Mouse (Mus musculus): Measurements from ENCODE around the gene Arhgap17. TPM values are rescaled to one million over a fixed set of nuclear protein-coding genes. Genes with fewer than 3 reads are reported as not detected.

Gene Arhgap17
- polyA plus RNA-seq, 1 experiment from 2014 or later: 12.0 TPM

- Histone ChIP-seq H3K27ac (replicated peaks; ENCODE audit: low read depth, low read length) (no peak overlapping the region), H3K4me2 (ENCODE audit: low read length) (no peak overlapping the region), H3K4me1 (ENCODE audit: control insufficient read depth, insufficient read depth, low read length) (no peaks in the 10 kb centered on the region), H3K4me3 (replicated peaks; ENCODE audit: low read depth, low read length) (no peak overlapping the region), H3K36me3 (ENCODE audit: control insufficient read depth, insufficient read depth, low read length) (no peaks in the 10 kb centered on the region), H3K27me3 (ENCODE audit: control insufficient read depth, insufficient read depth, low read length) (no peaks in the 10 kb centered on the region), H3K9ac (replicated peaks; ENCODE audit: low read length) (no peak overlapping the region), H3K9me3 (ENCODE audit: control insufficient read depth, low read length) (no peaks in the 10 kb centered on the region)
- 91% methylated on average over 5 of the region's 5 CpGs for WGBS
- no peak for ATAC-seq (ENCODE audit: low FRiP score, low TSS enrichment)
- DNase-seq: no peak
These were observed 15.3 kb downstream of the Arhgap17 start for GRCm38 (mm10) chr7:123354392-123354791.

DNA sequence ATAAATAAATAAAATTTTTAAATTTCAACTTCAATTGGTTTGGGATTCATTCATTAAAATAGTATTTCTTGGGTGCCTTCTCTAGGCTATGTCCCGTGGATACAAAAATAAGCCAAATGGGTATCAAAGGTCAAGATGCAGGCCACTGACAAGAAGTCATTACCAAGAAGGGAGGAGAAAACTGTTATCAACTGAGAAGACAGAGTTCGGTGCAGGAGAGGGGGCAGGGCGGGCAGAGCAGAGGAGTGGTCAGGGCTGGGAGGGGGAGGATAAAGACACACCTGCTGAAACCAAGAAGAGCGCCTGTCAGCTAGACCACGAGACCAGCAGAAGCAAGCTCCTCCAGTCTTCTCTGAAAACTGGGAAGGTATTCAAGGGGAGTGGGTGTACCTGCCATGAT, 15.8 kb downstream of the Arhgap17 start:
- Histone ChIP-seq H3K4me1 (ENCODE audit: control insufficient read depth, insufficient read depth, low read length) (no peaks in the 10 kb centered on the region), H3K27me3 (ENCODE audit: control insufficient read depth, insufficient read depth, low read length) (no peaks in the 10 kb centered on the region), H3K9me3 (ENCODE audit: control insufficient read depth, low read length) (no peaks in the 10 kb centered on the region), H3K4me2 (ENCODE audit: low read length) (no peak overlapping the region), H3K27ac (replicated peaks; ENCODE audit: low read depth, low read length) (no peak overlapping the region), H3K4me3 (replicated peaks; ENCODE audit: low read depth, low read length) (no peak overlapping the region), H3K36me3 (ENCODE audit: control insufficient read depth, insufficient read depth, low read length) (no peaks in the 10 kb centered on the region), H3K9ac (replicated peaks; ENCODE audit: low read length) (no peak overlapping the region)
- no peak for DNase-seq
- ATAC-seq (ENCODE audit: low FRiP score, low TSS enrichment): no peak
- WGBS: 84% methylated on average over 5 of the region's 5 CpGs

DNA sequence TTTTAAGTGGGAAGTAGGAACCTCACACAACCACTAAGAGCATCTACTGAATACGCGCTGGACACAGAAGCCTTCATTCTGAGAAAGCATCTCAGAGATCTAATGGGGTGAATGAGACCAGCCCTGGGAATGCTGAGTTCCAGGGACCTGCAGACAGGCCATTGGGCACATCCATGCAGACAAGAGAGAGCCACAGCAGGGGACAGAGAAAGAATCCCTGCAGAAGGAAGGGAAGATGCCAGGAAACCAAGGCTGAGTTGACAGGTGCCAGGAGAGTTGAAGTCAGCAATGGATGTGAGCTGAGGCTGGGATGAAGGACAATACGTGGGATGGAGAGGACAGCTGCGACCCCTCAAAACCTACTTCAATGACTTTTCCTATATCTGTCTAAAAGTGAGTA, 16.6 kb downstream of the Arhgap17 start:
- Histone ChIP-seq H3K4me2 (ENCODE audit: low read length) (no peak overlapping the region), H3K4me3 (replicated peaks; ENCODE audit: low read depth, low read length) (no peak overlapping the region), H3K4me1 (ENCODE audit: control insufficient read depth, insufficient read depth, low read length) (no peaks in the 10 kb centered on the region), H3K9me3 (ENCODE audit: control insufficient read depth, low read length) (no peaks in the 10 kb centered on the region), H3K9ac (replicated peaks; ENCODE audit: low read length) (no peak overlapping the region), H3K36me3 (ENCODE audit: control insufficient read depth, insufficient read depth, low read length) (no peaks in the 10 kb centered on the region), H3K27ac (replicated peaks; ENCODE audit: low read depth, low read length) (no peak overlapping the region), H3K27me3 (ENCODE audit: control insufficient read depth, insufficient read depth, low read length) (no peaks in the 10 kb centered on the region)
- ATAC-seq (ENCODE audit: low FRiP score, low TSS enrichment) (no peak), DNase-seq (no peak)
- WGBS: 98% methylated on average over 4 of the region's 4 CpGs

- Histone ChIP-seq H3K4me2 (ENCODE audit: low read length) (no peak overlapping the region), H3K36me3 (ENCODE audit: control insufficient read depth, insufficient read depth, low read length) (no peaks in the 10 kb centered on the region), H3K4me1 (ENCODE audit: control insufficient read depth, insufficient read depth, low read length) (no peaks in the 10 kb centered on the region), H3K9ac (replicated peaks; ENCODE audit: low read length) (no peak overlapping the region), H3K9me3 (ENCODE audit: control insufficient read depth, low read length) (no peaks in the 10 kb centered on the region), H3K27me3 (ENCODE audit: control insufficient read depth, insufficient read depth, low read length) (no peaks in the 10 kb centered on the region), H3K27ac (replicated peaks; ENCODE audit: low read depth, low read length) (no peak overlapping the region), H3K4me3 (replicated peaks; ENCODE audit: low read depth, low read length) (no peak overlapping the region)
- ATAC-seq (ENCODE audit: low FRiP score, low TSS enrichment): no peak
- WGBS: 77% methylated on average over 2 of the region's 2 CpGs
- no peak for DNase-seq
These were observed 19.5 kb downstream of the Arhgap17 start for GRCm38 (mm10) chr7:123350243-123350642.

- ATAC-seq (ENCODE audit: low FRiP score, low TSS enrichment): no peak
- no peak overlapping the region for H3K27ac ChIP-seq (replicated peaks; ENCODE audit: low read depth, low read length)
- H3K4me1 ChIP-seq (ENCODE audit: control insufficient read depth, insufficient read depth, low read length): no peaks in the 10 kb centered on the region
- no peak overlapping the region for H3K9ac ChIP-seq (replicated peaks; ENCODE audit: low read length)
- H3K9me3 ChIP-seq (ENCODE audit: control insufficient read depth, low read length): no peaks in the 10 kb centered on the region
- no peak overlapping the region for H3K4me3 ChIP-seq (replicated peaks; ENCODE audit: low read depth, low read length)
- WGBS: 72% methylated on average over 11 of the region's 11 CpGs
- no peak for DNase-seq
- H3K36me3 ChIP-seq (ENCODE audit: control insufficient read depth, insufficient read depth, low read length): no peaks in the 10 kb centered on the region
- H3K4me2 ChIP-seq (ENCODE audit: low read length): no peak overlapping the region
- no peaks in the 10 kb centered on the region for H3K27me3 ChIP-seq (ENCODE audit: control insufficient read depth, insufficient read depth, low read length)
These were observed 19.9 kb downstream of the Arhgap17 start for GRCm38 (mm10) chr7:123349813-123350212.

- H3K36me3 ChIP-seq (ENCODE audit: control insufficient read depth, insufficient read depth, low read length): no peaks in the 10 kb centered on the region
- H3K4me3 ChIP-seq (replicated peaks; ENCODE audit: low read depth, low read length): no peak overlapping the region
- H3K9me3 ChIP-seq (ENCODE audit: control insufficient read depth, low read length): no peaks in the 10 kb centered on the region
- ATAC-seq (ENCODE audit: low FRiP score, low TSS enrichment): no peak
- DNase-seq: no peak
- WGBS: 89% methylated on average over 7 of the region's 7 CpGs
- H3K4me1 ChIP-seq (ENCODE audit: control insufficient read depth, insufficient read depth, low read length): no peaks in the 10 kb centered on the region
- H3K27ac ChIP-seq (replicated peaks; ENCODE audit: low read depth, low read length): no peak overlapping the region
- no peak overlapping the region for H3K9ac ChIP-seq (replicated peaks; ENCODE audit: low read length)
- no peak overlapping the region for H3K4me2 ChIP-seq (ENCODE audit: low read length)
- no peaks in the 10 kb centered on the region for H3K27me3 ChIP-seq (ENCODE audit: control insufficient read depth, insufficient read depth, low read length)
These were observed 23.0 kb downstream of the Arhgap17 start for GRCm38 (mm10) chr7:123346631-123347290.

GRCm38 (mm10) chr7:123345041-123345544, 24.6 kb downstream of the Arhgap17 start:
- Histone ChIP-seq H3K4me3 (replicated peaks; ENCODE audit: low read depth, low read length) (no peak overlapping the region), H3K36me3 (ENCODE audit: control insufficient read depth, insufficient read depth, low read length) (no peaks in the 10 kb centered on the region), H3K27ac (replicated peaks; ENCODE audit: low read depth, low read length) (no peak overlapping the region), H3K4me1 (ENCODE audit: control insufficient read depth, insufficient read depth, low read length) (no peaks in the 10 kb centered on the region), H3K9ac (replicated peaks; ENCODE audit: low read length) (no peak overlapping the region), H3K9me3 (ENCODE audit: control insufficient read depth, low read length) (no peaks in the 10 kb centered on the region), H3K27me3 (ENCODE audit: control insufficient read depth, insufficient read depth, low read length) (no peaks in the 10 kb centered on the region), H3K4me2 (ENCODE audit: low read length) (no peak overlapping the region)
- DNase-seq: no peak
- no peak for ATAC-seq (ENCODE audit: low FRiP score, low TSS enrichment)
- 88% methylated on average over 3 of the region's 3 CpGs for WGBS

DNA sequence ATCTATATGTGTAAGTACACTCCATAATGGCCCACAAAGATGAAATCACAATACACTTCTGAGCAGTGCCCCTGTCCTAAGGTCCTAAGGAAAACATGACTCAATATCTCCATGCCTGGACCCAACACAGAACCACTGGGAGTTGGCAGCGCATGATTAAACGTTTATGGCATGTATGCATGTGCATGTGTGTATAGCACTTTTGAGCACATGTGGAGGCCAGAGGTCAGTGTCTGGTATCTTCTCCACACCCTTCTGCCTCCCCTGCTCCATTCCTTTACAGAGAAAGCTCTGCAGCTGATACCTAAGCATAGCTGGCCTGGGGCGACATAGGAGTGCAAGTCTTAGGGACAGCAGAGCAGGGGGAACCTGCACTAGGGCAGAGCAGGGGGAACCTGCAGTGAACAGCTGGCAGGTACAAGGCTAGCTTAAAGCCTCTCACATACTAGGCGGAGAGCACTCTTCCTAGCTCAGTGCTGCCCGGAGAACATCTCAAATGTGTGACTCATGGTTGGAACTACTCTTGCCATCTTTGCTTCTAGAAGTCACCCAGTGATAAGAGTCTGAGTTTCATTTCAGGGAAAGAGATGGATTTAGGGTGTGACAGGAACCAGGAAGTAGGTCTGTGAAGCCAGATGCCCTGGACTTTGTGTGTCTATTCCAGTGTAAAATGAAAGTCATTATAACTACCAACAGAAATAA, 25.5 kb downstream of the Arhgap17 start:
- Histone ChIP-seq H3K9me3 (ENCODE audit: control insufficient read depth, low read length) (no peaks in the 10 kb centered on the region), H3K27me3 (ENCODE audit: control insufficient read depth, insufficient read depth, low read length) (no peaks in the 10 kb centered on the region), H3K4me3 (replicated peaks; ENCODE audit: low read depth, low read length) (no peak overlapping the region), H3K27ac (replicated peaks; ENCODE audit: low read depth, low read length) (no peak overlapping the region), H3K36me3 (ENCODE audit: control insufficient read depth, insufficient read depth, low read length) (no peaks in the 10 kb centered on the region), H3K9ac (replicated peaks; ENCODE audit: low read length) (no peak overlapping the region), H3K4me2 (ENCODE audit: low read length) (no peak overlapping the region), H3K4me1 (ENCODE audit: control insufficient read depth, insufficient read depth, low read length) (no peaks in the 10 kb centered on the region)
- 95% methylated on average over 5 of the region's 5 CpGs for WGBS
- no peak for ATAC-seq (ENCODE audit: low FRiP score, low TSS enrichment)
- no peak for DNase-seq

GRCm38 (mm10) chr7:123341896-123342295, 27.8 kb downstream of the Arhgap17 start:
- 42% methylated on average over 5 of the region's 5 CpGs for WGBS
- Histone ChIP-seq H3K27me3 (ENCODE audit: control insufficient read depth, insufficient read depth, low read length) (no peaks in the 10 kb centered on the region), H3K27ac (replicated peaks; ENCODE audit: low read depth, low read length) (no peak overlapping the region), H3K9ac (replicated peaks; ENCODE audit: low read length) (no peak overlapping the region), H3K36me3 (ENCODE audit: control insufficient read depth, insufficient read depth, low read length) (no peaks in the 10 kb centered on the region), H3K4me2 (ENCODE audit: low read length) (no peak overlapping the region), H3K4me1 (ENCODE audit: control insufficient read depth, insufficient read depth, low read length) (no peaks in the 10 kb centered on the region), H3K9me3 (ENCODE audit: control insufficient read depth, low read length) (no peaks in the 10 kb centered on the region), H3K4me3 (replicated peaks; ENCODE audit: low read depth, low read length) (no peak overlapping the region)
- DNase-seq: peak; percentile 3
- no peak for ATAC-seq (ENCODE audit: low FRiP score, low TSS enrichment)

Data from midbrain, embryonic 14.5 days (tissue).